Mouse (Mus musculus) kidney, embryonic 16.5 days (tissue): ENCODE results near the gene Pde6h. TPM values are rescaled to one million over a fixed set of nuclear protein-coding genes. Genes with fewer than 3 reads are reported as not detected.

Experiments used
- polyA plus RNA-seq: library from polyadenylated mRNA; unstranded; fragments of >200 nt; fragmentation: Nextera tagmentation; extraction: Ambion mirVana; gene quantifications from 2 replicates; pipeline ENCODE4 v1.2.1, GENCODE M21; 2015

The Pde6h gene
- polyA plus RNA-seq, 1 experiment from 2014 or later = 0.55 TPM

Other genes starting within 250 kb of the Pde6h start
- 0.06 and 0.11 TPM in 2 replicates for gene Gucy2c, start 142.1 kb upstream of the Pde6h start, polyA plus RNA-seq
- 0.55 and 0.81 TPM in 2 replicates for gene Hist4h4, start 119.4 kb upstream of the Pde6h start, polyA plus RNA-seq
- 104 and 115 TPM in 2 replicates for gene H2afj, start 115.6 kb upstream of the Pde6h start, polyA plus RNA-seq
- 1.6 and 1.9 TPM in 2 replicates for gene BC049715, start 96.2 kb upstream of the Pde6h start, polyA plus RNA-seq
- gene Wbp11, start 95.6 kb upstream of the Pde6h start, polyA plus RNA-seq = 110 and 122 TPM in 2 replicates
- gene Smco3, start 88.4 kb upstream of the Pde6h start, polyA plus RNA-seq = 2.4 and 2.5 TPM in 2 replicates
- gene Art4, start 66.1 kb upstream of the Pde6h start, polyA plus RNA-seq = 5.6 and 6.4 TPM in 2 replicates
- gene Mgp, start 48.0 kb upstream of the Pde6h start, polyA plus RNA-seq = 226 and 274 TPM in 2 replicates
- gene Erp27, start 1.7 kb upstream of the Pde6h start, polyA plus RNA-seq = 0.22 and 0.23 TPM in 2 replicates
- 67.6 and 69.5 TPM in 2 replicates for gene Arhgdib, start 18.1 kb downstream of the Pde6h start, polyA plus RNA-seq
- gene Rerg, start 246.7 kb downstream of the Pde6h start, polyA plus RNA-seq = 14.4 and 16.2 TPM in 2 replicates